Mouse (Mus musculus): Measurements from ENCODE around the gene Vwa7. TPM values are rescaled to one million over a fixed set of nuclear protein-coding genes. Genes with fewer than 3 reads are reported as not detected.

Vwa7 gene
- total and polyA plus RNA-seq, 3 experiments: 0.60 to 3.5 (median 1.5) TPM

DNA sequence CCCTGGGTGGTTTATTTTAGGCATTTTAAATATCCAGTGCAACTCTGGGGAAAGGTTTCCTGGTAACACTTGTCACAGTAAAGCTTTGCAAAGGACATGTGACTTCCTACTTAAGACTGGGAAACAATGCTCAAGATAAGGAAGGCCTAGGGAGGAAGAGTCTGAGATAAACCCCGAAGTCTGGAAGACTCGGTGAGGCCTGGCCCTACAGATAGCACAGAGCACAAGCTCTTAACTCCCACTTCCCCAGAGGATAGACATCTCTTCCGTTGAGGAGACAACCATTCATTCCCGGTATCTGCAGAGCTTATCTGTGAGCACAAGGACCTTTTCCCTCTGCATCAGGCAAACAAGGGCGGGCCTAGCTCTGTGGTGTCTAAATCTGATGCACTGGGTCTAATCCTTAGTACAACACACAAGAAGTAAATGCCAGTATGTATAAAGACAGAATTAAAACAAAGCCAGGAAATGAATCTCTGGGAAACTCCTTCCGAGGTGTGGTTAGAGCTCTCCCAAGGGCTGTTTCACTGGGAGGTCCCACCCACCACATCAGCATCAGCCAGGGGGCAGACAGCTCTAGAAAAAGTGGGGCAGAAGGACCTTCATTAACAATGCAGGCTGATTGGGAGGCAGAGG lies 5.6 kb downstream of the Vwa7 start:
- Histone ChIP-seq H3K9me3 (replicated peaks) (no peaks in the 10 kb centered on the region), H3K27me3 (ENCODE audit: insufficient read depth, low read length) (no peaks in the 10 kb centered on the region), H3K4me1 (ENCODE audit: insufficient read depth, low read depth, low read length) (peaks cover 93% of the 10 kb centered on the region), H3K36me3 (replicated peaks) (peaks cover 65% of the 10 kb centered on the region), H3K4me3 (ENCODE audit: low read depth, low read length) (peak overlapping the region; percentile 68; the same call in 1 of the 2 replicates)
- DNase-seq (ENCODE audit: low spot score) (peak; percentile 58), ATAC-seq (ENCODE audit: extremely low read depth, insufficient number of reproducible peaks, low FRiP score, poor library complexity, severe bottlenecking) (peak; percentile 85)
- TF ChIP-seq TAL1 (conservative IDR thresholded peaks at IDR 0.05; ENCODE audit: low read depth, low read length) (peak; percentile 95), POLR2AphosphoS5 (IDR thresholded peaks at IDR 0.05; ENCODE audit: insufficient replicate concordance, low read depth, low read length) (no peak), CTCF (IDR thresholded peaks at IDR 0.05; ENCODE audit: low read depth, low read length) (no peak), GATA2 (IDR thresholded peaks at IDR 0.05; ENCODE audit: borderline replicate concordance, low read depth, low read length) (peak; percentile 49; the same call in 1 of the 2 replicates)

DNA sequence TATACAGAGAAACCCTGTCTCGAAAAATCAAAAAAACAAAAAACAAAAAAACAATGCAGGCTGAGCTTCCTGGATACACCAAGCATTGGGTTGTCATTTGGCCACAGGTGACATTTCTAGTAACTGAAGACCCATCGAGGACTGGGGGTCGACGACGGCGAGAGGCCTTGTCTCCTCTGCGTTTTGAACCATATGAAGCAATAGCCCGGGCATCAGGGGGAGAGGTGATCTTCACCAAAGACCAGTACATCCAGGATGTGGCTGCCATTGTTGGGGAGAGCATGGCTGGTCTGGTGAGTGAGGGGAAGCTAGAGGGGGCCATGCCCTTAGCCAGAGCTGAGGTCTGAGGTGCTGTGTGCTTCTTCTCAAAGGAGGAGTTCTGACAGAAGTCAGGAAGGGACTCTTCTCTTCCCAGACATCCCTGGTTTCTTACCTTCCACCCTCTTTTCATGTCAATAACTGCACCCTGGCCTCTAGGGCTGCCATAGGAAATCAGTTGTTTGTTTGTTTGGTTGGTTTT lies 6.2 kb downstream of the Vwa7 start:
- no peaks in the 10 kb centered on the region for H3K9me3 ChIP-seq (replicated peaks)
- ATAC-seq (ENCODE audit: extremely low read depth, insufficient number of reproducible peaks, low FRiP score, poor library complexity, severe bottlenecking) (no peak), DNase-seq (ENCODE audit: low spot score) (no peak)
- H3K36me3 ChIP-seq (replicated peaks): peaks cover 59% of the 10 kb centered on the region
- H3K4me3 ChIP-seq (ENCODE audit: low read depth, low read length): peak overlapping the region; percentile 48; the same call in 1 of the 2 replicates
- H3K4me1 ChIP-seq (ENCODE audit: insufficient read depth, low read depth, low read length): peaks cover 93% of the 10 kb centered on the region
- no peaks in the 10 kb centered on the region for H3K27me3 ChIP-seq (ENCODE audit: insufficient read depth, low read length)
- TF ChIP-seq TAL1 (conservative IDR thresholded peaks at IDR 0.05; ENCODE audit: low read depth, low read length) (no peak), POLR2AphosphoS5 (IDR thresholded peaks at IDR 0.05; ENCODE audit: insufficient replicate concordance, low read depth, low read length) (no peak), GATA2 (IDR thresholded peaks at IDR 0.05; ENCODE audit: borderline replicate concordance, low read depth, low read length) (no peak), CTCF (IDR thresholded peaks at IDR 0.05; ENCODE audit: low read depth, low read length) (no peak), GATA1 (IDR thresholded peaks at IDR 0.05; ENCODE audit: borderline replicate concordance, low read length) (no peak)

DNA sequence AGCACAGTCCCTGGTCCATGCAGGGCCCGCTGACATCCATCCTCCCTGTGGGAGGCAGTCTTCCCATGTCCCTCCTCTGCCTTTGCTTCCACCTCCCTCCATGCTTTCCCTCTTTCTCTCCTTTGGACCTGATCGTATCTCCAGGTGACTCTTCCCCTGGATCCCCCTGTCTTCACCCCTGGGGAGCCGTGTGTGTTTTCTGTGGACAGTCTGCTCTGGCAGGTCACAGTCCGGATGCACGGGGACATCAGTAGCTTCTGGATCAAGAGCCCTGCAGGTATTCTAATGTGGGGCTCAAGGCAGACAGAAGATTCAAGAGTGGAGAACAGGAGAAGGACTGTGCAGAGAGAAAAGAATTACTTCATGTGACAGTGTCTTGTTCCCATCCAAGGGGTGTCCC lies 6.8 kb downstream of the Vwa7 start:
- no peak for TF ChIP-seq GATA2 (IDR thresholded peaks at IDR 0.05; ENCODE audit: borderline replicate concordance, low read depth, low read length)
- no peak for TF ChIP-seq CTCF (IDR thresholded peaks at IDR 0.05; ENCODE audit: low read depth, low read length)
- TF ChIP-seq POLR2AphosphoS5 (IDR thresholded peaks at IDR 0.05; ENCODE audit: insufficient replicate concordance, low read depth, low read length): no peak
- no peak for TF ChIP-seq GATA1 (IDR thresholded peaks at IDR 0.05; ENCODE audit: borderline replicate concordance, low read length)
- no peak for TF ChIP-seq TAL1 (conservative IDR thresholded peaks at IDR 0.05; ENCODE audit: low read depth, low read length)

DNA sequence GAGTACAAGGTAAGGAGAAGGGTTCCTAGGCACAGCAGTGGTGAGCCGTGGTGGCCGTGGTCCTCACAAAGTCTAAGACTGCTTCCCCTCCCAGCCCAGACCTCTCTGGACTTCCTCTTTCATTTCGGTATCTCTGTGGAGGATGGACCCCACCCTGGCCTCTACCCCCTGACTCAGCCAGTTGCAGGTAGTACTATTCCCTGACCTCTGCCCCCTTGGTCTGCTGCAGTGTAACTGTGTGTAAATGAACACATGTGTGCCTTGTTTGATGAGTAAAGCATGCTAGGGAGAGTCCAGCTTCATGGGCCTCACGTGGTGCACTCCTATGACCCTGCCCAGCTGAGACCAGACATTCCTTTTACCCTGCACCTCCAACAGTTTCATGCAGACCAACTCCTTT lies 7.4 kb downstream of the Vwa7 start:
- DNase-seq (ENCODE audit: low spot score): no peak

More for the DNA sequence above, 6.8 kb downstream of the Vwa7 start:
- no peak for DNase-seq (ENCODE audit: low spot score)
- peaks cover 54% of the 10 kb centered on the region for H3K36me3 ChIP-seq (replicated peaks)
- no peak for ATAC-seq (ENCODE audit: extremely low read depth, insufficient number of reproducible peaks, low FRiP score, poor library complexity, severe bottlenecking)
- H3K4me1 ChIP-seq (ENCODE audit: insufficient read depth, low read depth, low read length): peaks cover 93% of the 10 kb centered on the region
- peak overlapping the region; percentile 66; the same call in 1 of the 2 replicates for H3K4me3 ChIP-seq (ENCODE audit: low read depth, low read length)
- no peaks in the 10 kb centered on the region for H3K9me3 ChIP-seq (replicated peaks)
- H3K27me3 ChIP-seq (ENCODE audit: insufficient read depth, low read length): no peaks in the 10 kb centered on the region

DNA sequence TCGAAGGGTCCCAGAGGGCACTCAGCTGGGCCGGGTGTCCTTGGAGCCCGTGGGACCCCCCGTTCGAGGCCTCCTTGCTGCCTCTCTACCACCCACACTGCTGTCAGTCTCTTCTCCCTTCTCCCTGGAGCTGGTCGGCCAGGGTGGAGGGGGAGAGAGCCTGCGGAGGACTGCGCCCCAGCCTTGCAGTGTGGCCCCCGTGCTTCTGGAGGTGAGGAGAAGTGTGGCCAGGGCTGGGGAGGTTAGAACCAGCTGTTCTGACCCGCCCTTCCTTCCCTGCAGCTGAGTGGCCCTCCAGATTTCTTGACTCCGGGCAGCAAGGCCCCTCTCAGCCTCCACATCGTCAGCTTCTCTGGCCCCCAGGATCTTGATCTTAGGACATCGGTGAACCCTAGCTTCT lies 7.9 kb downstream of the Vwa7 start:
- DNase-seq (ENCODE audit: low spot score): no peak
- H3K4me3 ChIP-seq (ENCODE audit: low read depth, low read length): peak overlapping the region; percentile 66; the same call in 1 of the 2 replicates

More for the DNA sequence above, 7.4 kb downstream of the Vwa7 start:
- peaks cover 51% of the 10 kb centered on the region for H3K36me3 ChIP-seq (replicated peaks)
- H3K27me3 ChIP-seq (ENCODE audit: insufficient read depth, low read length): no peaks in the 10 kb centered on the region
- TF ChIP-seq GATA1 (IDR thresholded peaks at IDR 0.05; ENCODE audit: borderline replicate concordance, low read length) (no peak), GATA2 (IDR thresholded peaks at IDR 0.05; ENCODE audit: borderline replicate concordance, low read depth, low read length) (no peak), POLR2AphosphoS5 (IDR thresholded peaks at IDR 0.05; ENCODE audit: insufficient replicate concordance, low read depth, low read length) (no peak)
- no peaks in the 10 kb centered on the region for H3K9me3 ChIP-seq (replicated peaks)
- peaks cover 94% of the 10 kb centered on the region for H3K4me1 ChIP-seq (ENCODE audit: insufficient read depth, low read depth, low read length)
- no peak for ATAC-seq (ENCODE audit: extremely low read depth, insufficient number of reproducible peaks, low FRiP score, poor library complexity, severe bottlenecking)
- peak overlapping the region; percentile 66; the same call in 1 of the 2 replicates for H3K4me3 ChIP-seq (ENCODE audit: low read depth, low read length)

DNA sequence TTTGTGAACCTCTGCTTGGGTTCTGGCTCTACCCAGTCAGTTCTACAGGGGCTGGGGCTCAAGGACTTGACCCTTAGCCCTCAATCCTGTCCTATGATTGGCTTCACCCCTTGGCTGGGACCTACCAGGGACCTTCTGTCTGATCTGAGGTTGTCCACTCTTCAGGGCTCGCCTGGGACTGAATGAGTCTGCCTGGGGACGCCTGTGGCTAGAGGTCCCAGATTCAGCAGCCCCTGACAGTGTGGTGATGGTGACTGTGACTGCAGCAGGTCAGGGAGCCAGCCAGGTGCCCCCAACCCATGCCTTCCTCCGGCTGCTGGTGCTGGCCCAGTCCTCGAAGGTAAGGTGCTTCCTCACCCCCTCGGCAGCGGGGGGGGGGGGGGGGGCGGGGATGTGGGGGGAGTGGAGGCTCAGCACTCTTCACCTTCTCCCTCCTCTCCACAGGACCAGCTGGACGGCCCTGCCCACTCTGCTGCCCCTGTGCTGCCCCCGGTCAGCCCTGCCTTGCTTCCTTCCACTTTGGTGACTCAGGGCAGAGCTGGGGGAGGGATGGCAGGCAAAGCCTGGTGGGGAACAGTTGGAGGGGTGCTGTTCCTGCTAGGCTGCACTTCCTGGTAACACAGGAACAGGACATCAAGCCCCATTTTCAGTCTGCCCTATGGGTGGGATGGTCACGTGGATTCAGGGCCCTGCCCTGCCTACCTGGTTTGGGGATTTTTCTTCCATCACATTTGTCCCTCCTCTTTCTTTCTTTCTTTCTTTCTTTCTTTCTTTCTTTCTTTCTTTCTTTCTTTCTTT lies 8.5 kb downstream of the Vwa7 start:
- Histone ChIP-seq H3K27me3 (ENCODE audit: insufficient read depth, low read length) (no peaks in the 10 kb centered on the region), H3K9me3 (replicated peaks) (no peaks in the 10 kb centered on the region), H3K36me3 (replicated peaks) (peaks cover 56% of the 10 kb centered on the region), H3K4me3 (ENCODE audit: low read depth, low read length) (peak overlapping the region; percentile 66; the same call in 1 of the 2 replicates), H3K4me1 (ENCODE audit: insufficient read depth, low read depth, low read length) (peaks cover 98% of the 10 kb centered on the region)
- DNase-seq (ENCODE audit: low spot score) (no peak), ATAC-seq (ENCODE audit: extremely low read depth, insufficient number of reproducible peaks, low FRiP score, poor library complexity, severe bottlenecking) (no peak)
- TF ChIP-seq TAL1 (conservative IDR thresholded peaks at IDR 0.05; ENCODE audit: low read depth, low read length) (no peak), POLR2AphosphoS5 (IDR thresholded peaks at IDR 0.05; ENCODE audit: insufficient replicate concordance, low read depth, low read length) (no peak), GATA2 (IDR thresholded peaks at IDR 0.05; ENCODE audit: borderline replicate concordance, low read depth, low read length) (no peak), GATA1 (IDR thresholded peaks at IDR 0.05; ENCODE audit: borderline replicate concordance, low read length) (no peak), CTCF (IDR thresholded peaks at IDR 0.05; ENCODE audit: low read depth, low read length) (no peak)

More for the DNA sequence above, 7.9 kb downstream of the Vwa7 start:
- no peak for ATAC-seq (ENCODE audit: extremely low read depth, insufficient number of reproducible peaks, low FRiP score, poor library complexity, severe bottlenecking)
- TF ChIP-seq CTCF (IDR thresholded peaks at IDR 0.05; ENCODE audit: low read depth, low read length) (no peak), POLR2AphosphoS5 (IDR thresholded peaks at IDR 0.05; ENCODE audit: insufficient replicate concordance, low read depth, low read length) (no peak), TAL1 (conservative IDR thresholded peaks at IDR 0.05; ENCODE audit: low read depth, low read length) (no peak), GATA2 (IDR thresholded peaks at IDR 0.05; ENCODE audit: borderline replicate concordance, low read depth, low read length) (no peak), GATA1 (IDR thresholded peaks at IDR 0.05; ENCODE audit: borderline replicate concordance, low read length) (no peak)
- Histone ChIP-seq H3K4me1 (ENCODE audit: insufficient read depth, low read depth, low read length) (peaks cover 97% of the 10 kb centered on the region), H3K27me3 (ENCODE audit: insufficient read depth, low read length) (no peaks in the 10 kb centered on the region), H3K36me3 (replicated peaks) (peaks cover 54% of the 10 kb centered on the region), H3K9me3 (replicated peaks) (no peaks in the 10 kb centered on the region)
